Mouse (Mus musculus): ENCODE measurements at regions not wholly inside any gene's neighbourhood (a gene's known extent, or its start where the extent isn't known, plus 50 kb on each side); places are given as distances from the start of the nearest gene placed in this dataset.
A peak's percentile ranks its signal among the peaks of the same experiment; 100 is the strongest.

DNA sequence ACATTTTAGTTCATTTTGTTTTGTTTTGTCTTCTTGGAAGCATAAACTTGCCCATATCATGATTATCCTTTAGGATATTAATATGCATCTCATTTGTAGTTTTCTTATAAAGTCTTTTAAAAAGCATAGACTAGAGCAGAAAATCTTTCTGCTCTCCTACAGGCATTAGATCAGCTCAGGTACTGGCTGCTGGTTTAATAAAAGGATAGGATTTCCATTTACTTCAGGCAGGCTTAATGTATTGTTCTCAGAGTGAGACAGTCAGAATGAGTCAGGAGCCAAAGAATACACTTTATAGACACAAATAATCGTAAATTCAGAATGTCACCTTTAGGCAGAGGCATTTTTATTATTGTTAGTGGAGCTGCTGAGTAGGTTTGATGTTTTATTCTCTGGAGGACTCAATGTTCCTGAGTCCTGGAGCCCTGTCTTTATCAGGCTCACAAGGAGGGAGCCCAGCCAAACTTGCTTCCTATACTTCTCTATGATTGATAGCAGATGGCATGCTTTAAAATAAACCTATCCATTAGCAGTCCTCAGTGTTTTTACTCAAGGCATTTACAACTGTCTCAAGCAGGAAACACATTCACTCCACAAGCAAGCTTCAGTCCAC, 469.5 kb upstream of the Zeb2 start:
- no peak for TF ChIP-seq CTCF (IDR thresholded peaks at IDR 0.05; ENCODE audit: low read depth)
- TF ChIP-seq EP300 (IDR thresholded peaks at IDR 0.05; ENCODE audit: low read depth) = no peak
- H3K36me3 ChIP-seq (replicated peaks; ENCODE audit: insufficient read depth, low read length) = no peaks in the 10 kb centered on the region

DNA sequence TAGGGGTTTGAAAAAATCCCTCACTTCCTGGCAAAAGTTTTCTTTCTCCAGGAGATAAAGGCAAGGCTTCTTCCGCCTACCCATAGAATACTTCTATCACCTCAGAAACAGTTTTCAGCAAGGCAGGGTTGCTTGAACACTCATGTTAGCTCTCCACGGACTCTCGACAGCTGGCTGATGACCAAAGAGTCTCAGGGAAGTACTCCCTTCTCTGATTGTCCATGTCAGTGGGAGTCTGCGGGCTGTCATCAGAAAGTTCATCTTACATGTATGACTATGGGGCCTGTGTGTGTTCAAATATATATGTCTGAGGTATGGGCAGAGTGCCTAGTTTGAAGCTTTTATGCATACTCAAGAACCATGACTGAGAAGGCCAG, 464.3 kb upstream of the Zeb2 start:
- no peak for ATAC-seq
- 75% methylated on average over 4 of the region's 4 CpGs for whole genome bisulfite sequencing (ENCODE audit: insufficient replicate concordance)

More for the DNA sequence above, 469.5 kb upstream of the Zeb2 start:
- H3K27me3 ChIP-seq (ENCODE audit: insufficient read depth, low read length) = no peaks in the 10 kb centered on the region
- WGBS (ENCODE audit: insufficient replicate concordance) = 62% methylated on average over 1 of the region's 1 CpGs
- no peaks in the 10 kb centered on the region for H3K9me3 ChIP-seq (ENCODE audit: low read length)
- H3K4me1 ChIP-seq (ENCODE audit: insufficient read depth) = no peaks in the 10 kb centered on the region
- no peak for ATAC-seq
- no peak overlapping the region for H3K4me3 ChIP-seq (ENCODE audit: low read depth, low read length)
- no peak overlapping the region for H3K27ac ChIP-seq (ENCODE audit: low read depth)
- no peak for DNase-seq
- no peak overlapping the region for H3K4me2 ChIP-seq (ENCODE audit: low read depth, low read length)
- no peak overlapping the region for H3K9ac ChIP-seq (replicated peaks)

DNA sequence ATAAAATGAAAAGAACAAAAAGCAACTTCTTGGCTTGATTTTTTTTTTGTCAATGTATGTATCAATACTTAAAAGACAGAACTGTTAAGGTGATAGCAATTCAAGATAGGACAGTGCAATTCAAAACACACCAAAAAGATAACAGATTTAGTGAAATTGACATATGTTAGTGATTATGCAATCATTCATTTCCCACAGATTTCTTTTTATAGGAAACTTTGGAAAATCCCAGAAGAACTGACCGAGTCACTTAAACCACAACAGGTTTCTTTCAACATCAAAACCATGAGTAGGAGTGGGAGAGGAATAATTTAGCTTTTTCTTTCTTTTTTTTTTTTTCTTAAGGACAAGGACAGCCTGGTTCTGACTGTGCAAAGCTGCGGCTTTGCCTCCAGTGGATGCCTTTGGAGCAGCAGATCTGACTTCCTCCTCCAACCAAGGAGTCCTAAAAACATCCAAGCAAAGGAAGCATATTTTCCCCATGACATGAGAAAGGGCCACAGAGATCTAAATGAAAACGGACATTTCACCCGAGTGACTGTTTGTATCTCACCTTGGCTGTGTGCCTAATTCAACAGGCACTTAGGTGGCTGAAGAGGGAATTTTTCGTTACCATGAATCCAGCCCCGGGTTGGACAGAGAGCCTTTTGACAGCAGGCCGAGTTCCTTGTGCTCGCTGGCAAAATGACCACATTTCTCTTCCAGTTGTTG, 463.8 kb upstream of the Zeb2 start:
- H3K36me3 ChIP-seq (replicated peaks; ENCODE audit: insufficient read depth, low read length) = no peaks in the 10 kb centered on the region
- no peaks in the 10 kb centered on the region for H3K4me1 ChIP-seq (ENCODE audit: insufficient read depth)
- H3K27me3 ChIP-seq (ENCODE audit: insufficient read depth, low read length) = no peaks in the 10 kb centered on the region
- 56% methylated on average over 8 of the region's 8 CpGs for WGBS (ENCODE audit: insufficient replicate concordance)
- peak overlapping the region; percentile 38 for H3K4me2 ChIP-seq (ENCODE audit: low read depth, low read length)
- no peak overlapping the region for H3K9ac ChIP-seq (replicated peaks)
- H3K9me3 ChIP-seq (ENCODE audit: low read length) = no peaks in the 10 kb centered on the region
- DNase-seq (no peak), ATAC-seq (no peak)
- no peak overlapping the region for H3K4me3 ChIP-seq (ENCODE audit: low read depth, low read length)
- no peak for TF ChIP-seq EP300 (IDR thresholded peaks at IDR 0.05; ENCODE audit: low read depth)
- no peak overlapping the region for H3K27ac ChIP-seq (ENCODE audit: low read depth)

More for the DNA sequence above, 464.3 kb upstream of the Zeb2 start:
- DNase-seq = no peak
- H3K4me2 ChIP-seq (ENCODE audit: low read depth, low read length) = no peak overlapping the region
- H3K27me3 ChIP-seq (ENCODE audit: insufficient read depth, low read length) = no peaks in the 10 kb centered on the region
- H3K4me3 ChIP-seq (ENCODE audit: low read depth, low read length) = no peak overlapping the region
- H3K36me3 ChIP-seq (replicated peaks; ENCODE audit: insufficient read depth, low read length) = no peaks in the 10 kb centered on the region
- no peaks in the 10 kb centered on the region for H3K4me1 ChIP-seq (ENCODE audit: insufficient read depth)
- H3K9ac ChIP-seq (replicated peaks) = no peak overlapping the region
- no peak for TF ChIP-seq CTCF (IDR thresholded peaks at IDR 0.05; ENCODE audit: low read depth)
- TF ChIP-seq EP300 (IDR thresholded peaks at IDR 0.05; ENCODE audit: low read depth) = no peak
- no peak overlapping the region for H3K27ac ChIP-seq (ENCODE audit: low read depth)
- H3K9me3 ChIP-seq (ENCODE audit: low read length) = no peaks in the 10 kb centered on the region

DNA sequence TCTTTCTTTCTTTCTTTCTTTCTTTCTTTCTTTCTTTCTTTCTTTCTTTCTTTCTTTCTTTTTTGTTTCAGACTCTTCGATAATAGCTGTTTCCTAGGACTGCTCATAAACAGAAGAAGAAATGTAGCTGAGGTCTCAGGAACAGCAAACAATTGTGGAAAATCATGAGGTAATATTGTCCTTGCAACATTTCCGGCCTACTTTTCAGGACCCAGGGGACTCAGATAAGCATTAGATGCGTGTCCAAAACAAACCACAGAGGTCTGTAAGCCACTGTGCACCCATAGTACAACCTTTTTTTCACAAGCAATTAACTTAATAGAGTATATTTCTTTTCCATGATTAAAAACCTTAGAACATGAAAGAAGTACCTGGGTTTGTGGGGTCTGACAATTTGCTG, 455.7 kb upstream of the Zeb2 start:
- ATAC-seq (no peak), DNase-seq (no peak)
- Histone ChIP-seq H3K4me1 (ENCODE audit: insufficient read depth) (no peaks in the 10 kb centered on the region), H3K27ac (ENCODE audit: low read depth) (no peak overlapping the region), H3K4me3 (ENCODE audit: low read depth, low read length) (no peak overlapping the region), H3K36me3 (replicated peaks; ENCODE audit: insufficient read depth, low read length) (no peaks in the 10 kb centered on the region), H3K4me2 (ENCODE audit: low read depth, low read length) (no peak overlapping the region), H3K27me3 (ENCODE audit: insufficient read depth, low read length) (no peaks in the 10 kb centered on the region), H3K9ac (replicated peaks) (no peak overlapping the region), H3K9me3 (ENCODE audit: low read length) (no peaks in the 10 kb centered on the region)
- TF ChIP-seq CTCF (IDR thresholded peaks at IDR 0.05; ENCODE audit: low read depth) = no peak
- TF ChIP-seq EP300 (IDR thresholded peaks at IDR 0.05; ENCODE audit: low read depth) = no peak
- WGBS (ENCODE audit: insufficient replicate concordance) = 61% methylated on average over 3 of the region's 3 CpGs

DNA sequence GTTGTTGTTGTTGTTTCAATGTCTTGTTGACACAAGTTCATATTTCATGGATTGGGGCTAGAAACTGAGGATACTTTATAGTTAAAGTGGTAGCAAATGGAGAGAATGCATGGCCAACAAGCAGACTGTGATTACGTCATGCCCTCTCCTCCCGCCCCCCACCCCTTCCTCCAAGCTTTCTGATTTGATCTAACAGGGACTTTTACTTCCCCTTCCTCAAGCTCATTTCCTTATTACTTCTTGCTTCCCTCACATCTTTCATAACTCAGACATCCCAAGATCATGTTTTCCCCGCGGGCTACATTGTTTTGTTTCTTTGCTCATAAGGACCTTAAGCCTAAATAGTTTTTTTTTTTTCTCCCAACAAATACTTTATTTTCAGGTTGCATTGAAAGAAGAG, 437.5 kb upstream of the Zeb2 start:
- Histone ChIP-seq H3K4me3 (ENCODE audit: low read depth, low read length) (no peak overlapping the region), H3K36me3 (replicated peaks; ENCODE audit: insufficient read depth, low read length) (no peaks in the 10 kb centered on the region), H3K27ac (ENCODE audit: low read depth) (no peak overlapping the region), H3K9ac (replicated peaks) (no peak overlapping the region), H3K27me3 (ENCODE audit: insufficient read depth, low read length) (no peaks in the 10 kb centered on the region), H3K9me3 (ENCODE audit: low read length) (no peaks in the 10 kb centered on the region), H3K4me2 (ENCODE audit: low read depth, low read length) (no peak overlapping the region), H3K4me1 (ENCODE audit: insufficient read depth) (no peaks in the 10 kb centered on the region)
- DNase-seq = no peak
- TF ChIP-seq EP300 (IDR thresholded peaks at IDR 0.05; ENCODE audit: low read depth) = no peak
- TF ChIP-seq CTCF (IDR thresholded peaks at IDR 0.05; ENCODE audit: low read depth) = no peak
- 63% methylated on average over 4 of the region's 4 CpGs for WGBS (ENCODE audit: insufficient replicate concordance)
- no peak for ATAC-seq

DNA sequence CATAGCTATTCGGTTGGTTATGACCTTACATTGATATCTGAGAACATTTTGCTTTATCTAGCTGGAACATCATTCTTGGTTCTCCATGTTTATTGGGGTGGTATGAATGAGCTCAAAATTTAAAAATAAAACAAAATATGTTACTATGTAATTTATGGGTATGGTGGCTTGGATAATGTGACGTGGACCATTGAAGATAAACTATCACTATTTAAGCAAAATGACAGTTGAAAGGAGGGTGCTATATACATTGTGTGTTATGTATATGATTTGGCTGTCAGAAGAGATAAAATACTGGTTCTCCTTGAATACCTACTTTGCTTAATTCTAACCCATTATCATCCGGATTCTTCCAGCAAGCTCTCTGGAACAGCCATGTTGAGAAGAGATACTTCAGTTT, 424.2 kb upstream of the Zeb2 start:
- ATAC-seq (no peak), DNase-seq (no peak)
- Histone ChIP-seq H3K27ac (ENCODE audit: low read depth) (no peak overlapping the region), H3K4me1 (ENCODE audit: insufficient read depth) (no peaks in the 10 kb centered on the region), H3K27me3 (ENCODE audit: insufficient read depth, low read length) (no peaks in the 10 kb centered on the region), H3K4me3 (ENCODE audit: low read depth, low read length) (no peak overlapping the region), H3K9ac (replicated peaks) (no peak overlapping the region), H3K9me3 (ENCODE audit: low read length) (no peaks in the 10 kb centered on the region), H3K4me2 (ENCODE audit: low read depth, low read length) (no peak overlapping the region), H3K36me3 (replicated peaks; ENCODE audit: insufficient read depth, low read length) (no peaks in the 10 kb centered on the region)
- 66% methylated on average over 3 of the region's 3 CpGs for WGBS (ENCODE audit: insufficient replicate concordance)
- TF ChIP-seq EP300 (IDR thresholded peaks at IDR 0.05; ENCODE audit: low read depth) (peak; percentile 59; the same call in 1 of the 2 replicates), CTCF (IDR thresholded peaks at IDR 0.05; ENCODE audit: low read depth) (no peak)
